Mouse (Mus musculus): ENCODE data around the gene Acbd4. TPM values are rescaled to one million over a fixed set of nuclear protein-coding genes. Genes with fewer than 3 reads are reported as not detected.

Acbd4 gene
- total and polyA plus RNA-seq, 3 experiments, result 11.9 to 32.7 (median 22.1) TPM

DNA sequence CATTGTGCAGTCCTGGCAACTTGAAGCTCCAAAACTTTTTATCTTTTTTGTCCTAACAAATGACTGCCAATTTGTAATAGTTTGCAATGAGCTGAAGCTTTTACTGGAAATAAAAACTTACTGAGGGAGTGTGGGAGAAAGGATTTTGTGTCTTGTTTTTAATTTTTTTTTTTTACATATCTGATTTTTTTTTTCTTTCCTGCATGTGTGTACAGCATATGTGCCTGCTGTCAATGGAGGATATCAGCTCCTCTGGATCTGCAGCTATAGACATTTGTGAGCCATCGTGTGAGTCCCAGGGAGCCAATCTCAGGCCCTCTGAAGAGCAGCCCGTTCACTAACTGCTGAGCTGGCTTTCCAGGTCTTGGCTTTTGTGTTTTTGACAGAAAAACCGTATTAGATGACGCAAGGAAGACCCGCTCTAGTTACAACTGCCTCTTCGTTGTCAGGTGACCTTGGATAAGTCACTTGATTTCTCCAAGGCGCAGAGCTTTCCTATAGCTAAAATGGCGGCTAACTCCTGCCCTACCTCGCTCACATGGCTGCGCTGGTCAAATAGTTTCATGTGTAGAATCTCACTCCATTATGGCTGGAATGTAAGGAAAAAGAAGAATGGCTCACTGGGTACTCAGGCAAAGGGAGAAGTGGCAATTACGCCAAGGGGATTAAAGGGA lies 12.9 kb downstream of the Acbd4 start:
- H3K4me1 ChIP-seq (ENCODE audit: insufficient read depth, low read depth, low read length), result peaks cover 55% of the 10 kb centered on the region
- peak; percentile 41 for DNase-seq (ENCODE audit: low spot score)
- H3K9me3 ChIP-seq (replicated peaks), result no peaks in the 10 kb centered on the region
- TF ChIP-seq POLR2AphosphoS5 (IDR thresholded peaks at IDR 0.05; ENCODE audit: insufficient replicate concordance, low read depth, low read length) (no peak), GATA1 (IDR thresholded peaks at IDR 0.05; ENCODE audit: borderline replicate concordance, low read length) (no peak), GATA2 (IDR thresholded peaks at IDR 0.05; ENCODE audit: borderline replicate concordance, low read depth, low read length) (no peak), CTCF (IDR thresholded peaks at IDR 0.05; ENCODE audit: low read depth, low read length) (no peak), TAL1 (conservative IDR thresholded peaks at IDR 0.05; ENCODE audit: low read depth, low read length) (no peak)
- ATAC-seq (ENCODE audit: extremely low read depth, insufficient number of reproducible peaks, low FRiP score, poor library complexity, severe bottlenecking), result no peak
- H3K4me3 ChIP-seq (ENCODE audit: low read depth, low read length), result peak overlapping the region; percentile 80
- H3K27me3 ChIP-seq (ENCODE audit: insufficient read depth, low read length), result no peaks in the 10 kb centered on the region
- peaks cover 54% of the 10 kb centered on the region for H3K36me3 ChIP-seq (replicated peaks)

DNA sequence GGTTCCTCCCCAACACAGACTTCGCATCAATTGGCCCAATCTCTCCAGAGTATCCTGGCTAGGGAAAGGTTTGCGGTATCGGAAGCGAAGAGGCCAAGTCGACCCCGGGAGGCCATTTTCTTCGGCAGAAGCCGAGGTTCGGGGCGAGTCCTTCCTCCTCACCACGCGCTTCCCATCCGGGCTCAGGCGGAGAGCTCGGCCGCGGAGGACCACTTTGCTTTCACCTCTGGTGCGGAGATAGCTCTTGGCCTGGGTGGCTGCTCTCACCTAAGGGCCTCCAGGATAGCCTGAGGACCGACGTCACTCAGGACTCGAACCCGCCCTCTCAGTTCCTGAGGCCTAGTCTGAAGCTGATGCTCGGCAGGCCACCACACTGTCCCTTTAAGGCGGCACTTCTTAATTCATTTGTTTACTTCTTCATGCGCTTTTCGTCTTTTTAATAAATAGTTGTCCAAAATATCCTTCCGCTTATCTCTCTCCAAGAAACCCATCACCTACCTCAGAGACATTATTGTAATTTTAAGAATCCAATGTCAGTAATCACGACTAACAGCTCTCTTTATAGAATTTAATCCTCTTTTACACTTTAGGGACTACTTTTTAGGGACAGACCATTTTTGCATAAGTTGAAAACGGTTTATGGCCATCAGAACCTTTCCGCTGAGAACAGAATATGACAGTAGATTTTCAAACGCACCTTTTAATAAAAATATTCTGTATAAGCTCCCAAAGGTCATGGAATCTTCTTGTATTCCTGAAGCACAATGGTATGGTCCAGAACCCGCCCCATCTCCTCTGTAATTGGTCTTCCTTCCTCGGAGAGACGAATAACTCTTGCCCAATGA lies 13.9 kb downstream of the Acbd4 start:
- H3K9me3 ChIP-seq (replicated peaks), result no peaks in the 10 kb centered on the region
- DNase-seq (ENCODE audit: low spot score) (peak; percentile 61), ATAC-seq (ENCODE audit: extremely low read depth, insufficient number of reproducible peaks, low FRiP score, poor library complexity, severe bottlenecking) (0 out of 2 replicates have a peak, but pooled peaks have one; percentile 12)
- no peaks in the 10 kb centered on the region for H3K27me3 ChIP-seq (ENCODE audit: insufficient read depth, low read length)
- no peak for TF ChIP-seq GATA2 (IDR thresholded peaks at IDR 0.05; ENCODE audit: borderline replicate concordance, low read depth, low read length)
- no peak for TF ChIP-seq GATA1 (IDR thresholded peaks at IDR 0.05; ENCODE audit: borderline replicate concordance, low read length)
- no peak for TF ChIP-seq CTCF (IDR thresholded peaks at IDR 0.05; ENCODE audit: low read depth, low read length)
- no peak; the same call in 1 of the 2 replicates for TF ChIP-seq POLR2AphosphoS5 (IDR thresholded peaks at IDR 0.05; ENCODE audit: insufficient replicate concordance, low read depth, low read length)
- no peak for TF ChIP-seq TAL1 (conservative IDR thresholded peaks at IDR 0.05; ENCODE audit: low read depth, low read length)
- H3K4me3 ChIP-seq (ENCODE audit: low read depth, low read length), result peak overlapping the region; percentile 80
- peaks cover 53% of the 10 kb centered on the region for H3K36me3 ChIP-seq (replicated peaks)
- peaks cover 55% of the 10 kb centered on the region for H3K4me1 ChIP-seq (ENCODE audit: insufficient read depth, low read depth, low read length)

DNA sequence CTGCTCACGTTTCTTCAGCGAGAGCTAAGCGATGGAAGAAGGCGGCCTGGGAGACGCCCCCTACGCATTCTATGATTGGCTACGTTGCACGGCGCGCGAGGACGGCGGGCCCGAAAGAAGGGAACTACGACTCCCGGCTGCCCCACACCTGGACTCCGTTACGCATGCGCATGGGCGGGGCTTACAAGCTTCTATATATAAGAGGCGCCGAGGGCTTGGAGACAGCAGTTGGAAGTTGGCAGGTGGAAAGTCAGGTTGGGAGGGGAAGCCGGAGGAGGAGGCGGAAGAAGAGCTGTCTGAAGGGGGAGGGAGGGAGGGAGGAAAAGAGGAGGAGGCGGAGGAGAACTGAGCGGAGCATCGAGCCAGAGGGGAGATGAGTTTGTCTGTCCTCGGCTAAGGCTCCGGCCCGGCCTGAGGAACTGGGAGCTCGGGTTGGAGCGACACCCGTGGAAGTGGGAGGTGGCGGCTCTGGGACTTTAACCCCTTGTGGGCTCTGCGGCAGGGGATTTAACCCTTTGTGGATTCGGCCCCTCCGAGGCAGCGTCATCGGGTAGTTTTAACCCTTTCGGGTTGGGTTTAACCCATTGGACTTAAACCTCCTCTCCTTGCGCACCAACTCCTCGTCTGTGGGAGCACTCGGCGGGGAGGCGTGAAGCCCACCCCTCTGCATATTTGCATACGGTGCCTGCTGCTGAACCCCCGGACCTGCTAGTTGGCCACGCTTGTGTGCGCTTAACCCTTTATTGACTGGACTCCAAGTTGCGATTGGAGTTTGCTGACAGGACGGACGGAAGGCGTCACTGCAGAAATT lies 14.7 kb downstream of the Acbd4 start, which contains the start of gene Hexim1:
TSS of gene Hexim1 (plus strand) at position 224 of the 811 bp plus-strand sequence.
- no peak for TF ChIP-seq GATA2 (IDR thresholded peaks at IDR 0.05; ENCODE audit: borderline replicate concordance, low read depth, low read length)
- no peak for TF ChIP-seq TAL1 (conservative IDR thresholded peaks at IDR 0.05; ENCODE audit: low read depth, low read length)
- no peak for TF ChIP-seq CTCF (IDR thresholded peaks at IDR 0.05; ENCODE audit: low read depth, low read length)
- no peak for TF ChIP-seq GATA1 (IDR thresholded peaks at IDR 0.05; ENCODE audit: borderline replicate concordance, low read length)
- peak; percentile 100 for TF ChIP-seq POLR2AphosphoS5 (IDR thresholded peaks at IDR 0.05; ENCODE audit: insufficient replicate concordance, low read depth, low read length)
- peaks cover 55% of the 10 kb centered on the region for H3K4me1 ChIP-seq (ENCODE audit: insufficient read depth, low read depth, low read length)
- DNase-seq (ENCODE audit: low spot score), result peak; percentile 87
- no peaks in the 10 kb centered on the region for H3K27me3 ChIP-seq (ENCODE audit: insufficient read depth, low read length)
- ATAC-seq (ENCODE audit: extremely low read depth, insufficient number of reproducible peaks, low FRiP score, poor library complexity, severe bottlenecking), result peak; percentile 95
- no peaks in the 10 kb centered on the region for H3K9me3 ChIP-seq (replicated peaks)
- H3K36me3 ChIP-seq (replicated peaks), result peaks cover 46% of the 10 kb centered on the region
- H3K4me3 ChIP-seq (ENCODE audit: low read depth, low read length), result peak within 1 kb of the TSS; percentile 80

- DNase-seq (ENCODE audit: low spot score) (peak; percentile 66), ATAC-seq (ENCODE audit: extremely low read depth, insufficient number of reproducible peaks, low FRiP score, poor library complexity, severe bottlenecking) (no peak)
- no peaks in the 10 kb centered on the region for H3K27me3 ChIP-seq (ENCODE audit: insufficient read depth, low read length)
- H3K4me1 ChIP-seq (ENCODE audit: insufficient read depth, low read depth, low read length), result peaks cover 50% of the 10 kb centered on the region
- TF ChIP-seq TAL1 (conservative IDR thresholded peaks at IDR 0.05; ENCODE audit: low read depth, low read length) (no peak), CTCF (IDR thresholded peaks at IDR 0.05; ENCODE audit: low read depth, low read length) (0 out of 2 replicates have a peak, but pooled peaks have one; percentile 19), GATA1 (IDR thresholded peaks at IDR 0.05; ENCODE audit: borderline replicate concordance, low read length) (no peak)
- peaks cover 38% of the 10 kb centered on the region for H3K36me3 ChIP-seq (replicated peaks)
- peak overlapping the region; percentile 74 for H3K4me3 ChIP-seq (ENCODE audit: low read depth, low read length)
- H3K9me3 ChIP-seq (replicated peaks), result no peaks in the 10 kb centered on the region
These were observed 15.6 kb downstream of the Acbd4 start for GRCm38 (mm10) chr11:103116959-103117590.

GRCm38 (mm10) chr11:103117591-103118009 lies 16.1 kb downstream of the Acbd4 start:
- H3K27me3 ChIP-seq (ENCODE audit: insufficient read depth, low read length), result no peaks in the 10 kb centered on the region
- peak overlapping the region; percentile 74 for H3K4me3 ChIP-seq (ENCODE audit: low read depth, low read length)
- peaks cover 45% of the 10 kb centered on the region for H3K4me1 ChIP-seq (ENCODE audit: insufficient read depth, low read depth, low read length)
- peaks cover 33% of the 10 kb centered on the region for H3K36me3 ChIP-seq (replicated peaks)
- TF ChIP-seq POLR2AphosphoS5 (IDR thresholded peaks at IDR 0.05; ENCODE audit: insufficient replicate concordance, low read depth, low read length), result no peak
- no peak for TF ChIP-seq TAL1 (conservative IDR thresholded peaks at IDR 0.05; ENCODE audit: low read depth, low read length)
- TF ChIP-seq GATA2 (IDR thresholded peaks at IDR 0.05; ENCODE audit: borderline replicate concordance, low read depth, low read length), result no peak
- no peaks in the 10 kb centered on the region for H3K9me3 ChIP-seq (replicated peaks)
- DNase-seq (ENCODE audit: low spot score) (no peak), ATAC-seq (ENCODE audit: extremely low read depth, insufficient number of reproducible peaks, low FRiP score, poor library complexity, severe bottlenecking) (no peak)
